Mouse (Mus musculus): ENCODE measurements at regions not wholly inside any gene's neighbourhood (a gene's known extent, or its start where the extent isn't known, plus 50 kb on each side); places are given as distances from the start of the nearest gene placed in this dataset.

GRCm38 (mm10) chr4:114315556-114315955 lies 91.0 kb upstream of the Trabd2b start:
- H3K4me1 ChIP-seq (replicated peaks; ENCODE audit: insufficient read depth, low read length) = no peaks in the 10 kb centered on the region
- DNase-seq (ENCODE audit: low spot score) = no peak
- no peak overlapping the region for H3K4me2 ChIP-seq (ENCODE audit: low read length)
- 39% methylated on average over 2 of the region's 2 CpGs for WGBS
- no peak overlapping the region for H3K27ac ChIP-seq
- no peaks in the 10 kb centered on the region for H3K9me3 ChIP-seq (replicated peaks; ENCODE audit: low read length)
- H3K9ac ChIP-seq (ENCODE audit: low read depth, low read length) = no peak overlapping the region
- no peaks in the 10 kb centered on the region for H3K27me3 ChIP-seq (ENCODE audit: insufficient read depth, low read length)
- ATAC-seq (replicated peaks; ENCODE audit: low FRiP score, low read depth) = no peak
- H3K4me3 ChIP-seq (replicated peaks; ENCODE audit: low read depth, low read length) = no peak overlapping the region
- no peaks in the 10 kb centered on the region for H3K36me3 ChIP-seq (ENCODE audit: insufficient read depth, low read length)
- TF ChIP-seq CTCF (IDR thresholded peaks at IDR 0.05; ENCODE audit: low read depth) = no peak

- 76% methylated on average over 2 of the region's 2 CpGs for WGBS
- no peak for DNase-seq (ENCODE audit: low spot score)
- H3K27ac ChIP-seq = no peak overlapping the region
- no peaks in the 10 kb centered on the region for H3K27me3 ChIP-seq (ENCODE audit: insufficient read depth, low read length)
- H3K4me3 ChIP-seq (replicated peaks; ENCODE audit: low read depth, low read length) = no peak overlapping the region
- no peaks in the 10 kb centered on the region for H3K4me1 ChIP-seq (replicated peaks; ENCODE audit: insufficient read depth, low read length)
- H3K9me3 ChIP-seq (replicated peaks; ENCODE audit: low read length) = no peaks in the 10 kb centered on the region
- no peaks in the 10 kb centered on the region for H3K36me3 ChIP-seq (ENCODE audit: insufficient read depth, low read length)
- no peak for ATAC-seq (replicated peaks; ENCODE audit: low FRiP score, low read depth)
- H3K9ac ChIP-seq (ENCODE audit: low read depth, low read length) = no peak overlapping the region
- no peak for TF ChIP-seq CTCF (IDR thresholded peaks at IDR 0.05; ENCODE audit: low read depth)
- H3K4me2 ChIP-seq (ENCODE audit: low read length) = no peak overlapping the region
These were observed 89.4 kb upstream of the Trabd2b start for GRCm38 (mm10) chr4:114317076-114317475.

GRCm38 (mm10) chr4:114320076-114320475 lies 86.4 kb upstream of the Trabd2b start:
- DNase-seq (ENCODE audit: low spot score) = no peak
- 74% methylated on average over 1 of the region's 1 CpGs for WGBS
- no peak for ATAC-seq (replicated peaks; ENCODE audit: low FRiP score, low read depth)
- no peak for TF ChIP-seq CTCF (IDR thresholded peaks at IDR 0.05; ENCODE audit: low read depth)
- Histone ChIP-seq H3K4me3 (replicated peaks; ENCODE audit: low read depth, low read length) (no peak overlapping the region), H3K27me3 (ENCODE audit: insufficient read depth, low read length) (no peaks in the 10 kb centered on the region), H3K4me1 (replicated peaks; ENCODE audit: insufficient read depth, low read length) (no peaks in the 10 kb centered on the region), H3K27ac (no peak overlapping the region), H3K9ac (ENCODE audit: low read depth, low read length) (no peak overlapping the region), H3K4me2 (ENCODE audit: low read length) (no peak overlapping the region), H3K9me3 (replicated peaks; ENCODE audit: low read length) (no peaks in the 10 kb centered on the region), H3K36me3 (ENCODE audit: insufficient read depth, low read length) (no peaks in the 10 kb centered on the region)

GRCm38 (mm10) chr4:114321516-114322339 lies 84.8 kb upstream of the Trabd2b start:
- ATAC-seq (replicated peaks; ENCODE audit: low FRiP score, low read depth) (peak; percentile 80), DNase-seq (ENCODE audit: low spot score) (peak; percentile 91)
- H3K27ac ChIP-seq = no peak overlapping the region
- H3K9me3 ChIP-seq (replicated peaks; ENCODE audit: low read length) = no peaks in the 10 kb centered on the region
- H3K27me3 ChIP-seq (ENCODE audit: insufficient read depth, low read length) = no peaks in the 10 kb centered on the region
- no peaks in the 10 kb centered on the region for H3K36me3 ChIP-seq (ENCODE audit: insufficient read depth, low read length)
- H3K9ac ChIP-seq (ENCODE audit: low read depth, low read length) = no peak overlapping the region
- H3K4me2 ChIP-seq (ENCODE audit: low read length) = no peak overlapping the region
- WGBS = 12% methylated on average over 3 of the region's 3 CpGs
- no peak overlapping the region for H3K4me3 ChIP-seq (replicated peaks; ENCODE audit: low read depth, low read length)
- no peaks in the 10 kb centered on the region for H3K4me1 ChIP-seq (replicated peaks; ENCODE audit: insufficient read depth, low read length)
- no peak for TF ChIP-seq CTCF (IDR thresholded peaks at IDR 0.05; ENCODE audit: low read depth)

GRCm38 (mm10) chr4:114329978-114330377 lies 76.5 kb upstream of the Trabd2b start:
- Histone ChIP-seq H3K9me3 (replicated peaks; ENCODE audit: low read length) (no peaks in the 10 kb centered on the region), H3K36me3 (ENCODE audit: insufficient read depth, low read length) (no peaks in the 10 kb centered on the region), H3K9ac (ENCODE audit: low read depth, low read length) (no peak overlapping the region), H3K27ac (no peak overlapping the region), H3K27me3 (ENCODE audit: insufficient read depth, low read length) (no peaks in the 10 kb centered on the region), H3K4me1 (replicated peaks; ENCODE audit: insufficient read depth, low read length) (no peaks in the 10 kb centered on the region), H3K4me2 (ENCODE audit: low read length) (no peak overlapping the region), H3K4me3 (replicated peaks; ENCODE audit: low read depth, low read length) (no peak overlapping the region)
- ATAC-seq (replicated peaks; ENCODE audit: low FRiP score, low read depth) = no peak
- no peak for DNase-seq (ENCODE audit: low spot score)
- 92% methylated on average over 1 of the region's 1 CpGs for WGBS
- no peak for TF ChIP-seq CTCF (IDR thresholded peaks at IDR 0.05; ENCODE audit: low read depth)

- DNase-seq (ENCODE audit: low spot score) = no peak
- no peaks in the 10 kb centered on the region for H3K36me3 ChIP-seq (ENCODE audit: insufficient read depth, low read length)
- no peaks in the 10 kb centered on the region for H3K27me3 ChIP-seq (ENCODE audit: insufficient read depth, low read length)
- WGBS = 52% methylated on average over 3 of the region's 3 CpGs
- no peak for ATAC-seq (replicated peaks; ENCODE audit: low FRiP score, low read depth)
- no peak overlapping the region for H3K27ac ChIP-seq
- TF ChIP-seq CTCF (IDR thresholded peaks at IDR 0.05; ENCODE audit: low read depth) = no peak
- no peak overlapping the region for H3K9ac ChIP-seq (ENCODE audit: low read depth, low read length)
- H3K4me3 ChIP-seq (replicated peaks; ENCODE audit: low read depth, low read length) = no peak overlapping the region
- no peaks in the 10 kb centered on the region for H3K4me1 ChIP-seq (replicated peaks; ENCODE audit: insufficient read depth, low read length)
- no peaks in the 10 kb centered on the region for H3K9me3 ChIP-seq (replicated peaks; ENCODE audit: low read length)
- no peak overlapping the region for H3K4me2 ChIP-seq (ENCODE audit: low read length)
These were observed 75.4 kb upstream of the Trabd2b start for GRCm38 (mm10) chr4:114331161-114331560.
